Mouse (Mus musculus): ENCODE measurements around the gene Cerk.
A peak's percentile ranks its signal among the peaks of the same experiment; 100 is the strongest.
"Not testable (repeated sequence)": the region's sequence is repeated elsewhere in the genome, so short reads cannot be mapped to it uniquely, and the experiment has no call there.

The Cerk gene

GRCm38 (mm10) chr15:86110361-86111103 lies 75.4 kb downstream of the Cerk start:
- no peaks in the 10 kb centered on the region; the same call in 1 of the 2 replicates for H3K36me3 ChIP-seq (ENCODE audit: control insufficient read depth, insufficient read depth, low read length, poor library complexity, severe bottlenecking)
- no peaks in the 10 kb centered on the region for H3K27me3 ChIP-seq (ENCODE audit: control insufficient read depth, insufficient read depth, low read length, poor library complexity, severe bottlenecking)
- DNase-seq (ENCODE audit: low read depth, low spot score): peak; percentile 67

GRCm38 (mm10) chr15:86109650-86110211 lies 76.2 kb downstream of the Cerk start:
- no peaks in the 10 kb centered on the region for H3K27me3 ChIP-seq (ENCODE audit: control insufficient read depth, insufficient read depth, low read length, poor library complexity, severe bottlenecking)
- H3K36me3 ChIP-seq (ENCODE audit: control insufficient read depth, insufficient read depth, low read length, poor library complexity, severe bottlenecking): peaks cover 1% of the 10 kb centered on the region; the same call in 1 of the 2 replicates
- DNase-seq (ENCODE audit: low read depth, low spot score): no peak

- Histone ChIP-seq H3K36me3 (ENCODE audit: control insufficient read depth, insufficient read depth, low read length, poor library complexity, severe bottlenecking) (peaks cover 1% of the 10 kb centered on the region; the same call in 1 of the 2 replicates), H3K27me3 (ENCODE audit: control insufficient read depth, insufficient read depth, low read length, poor library complexity, severe bottlenecking) (no peaks in the 10 kb centered on the region)
- no peak for DNase-seq (ENCODE audit: low read depth, low spot score)
Measured at GRCm38 (mm10) chr15:86109245-86109644, 76.7 kb downstream of the Cerk start.

GRCm38 (mm10) chr15:86107831-86108471 lies 78.0 kb downstream of the Cerk start:
- no peak for DNase-seq (ENCODE audit: low read depth, low spot score)
- Histone ChIP-seq H3K36me3 (ENCODE audit: control insufficient read depth, insufficient read depth, low read length, poor library complexity, severe bottlenecking) (peaks cover 7% of the 10 kb centered on the region; the same call in 1 of the 2 replicates), H3K27me3 (ENCODE audit: control insufficient read depth, insufficient read depth, low read length, poor library complexity, severe bottlenecking) (no peaks in the 10 kb centered on the region)

- H3K36me3 ChIP-seq (ENCODE audit: control insufficient read depth, insufficient read depth, low read length, poor library complexity, severe bottlenecking): peaks cover 9% of the 10 kb centered on the region
- H3K27me3 ChIP-seq (ENCODE audit: control insufficient read depth, insufficient read depth, low read length, poor library complexity, severe bottlenecking): no peaks in the 10 kb centered on the region
- DNase-seq (ENCODE audit: low read depth, low spot score): no peak
Measured at GRCm38 (mm10) chr15:86105751-86106150, 80.2 kb downstream of the Cerk start.

- no peak for DNase-seq (ENCODE audit: low read depth, low spot score)
- H3K27me3 ChIP-seq (ENCODE audit: control insufficient read depth, insufficient read depth, low read length, poor library complexity, severe bottlenecking): no peaks in the 10 kb centered on the region
- peaks cover 9% of the 10 kb centered on the region for H3K36me3 ChIP-seq (ENCODE audit: control insufficient read depth, insufficient read depth, low read length, poor library complexity, severe bottlenecking)
Measured at GRCm38 (mm10) chr15:86105345-86105697, 80.6 kb downstream of the Cerk start.

GRCm38 (mm10) chr15:86104401-86105344 lies 81.3 kb downstream of the Cerk start:
- DNase-seq (ENCODE audit: low read depth, low spot score): no peak

GRCm38 (mm10) chr15:86102308-86102707 lies 83.6 kb downstream of the Cerk start:
- no peak for DNase-seq (ENCODE audit: low read depth, low spot score)
- Histone ChIP-seq H3K27me3 (ENCODE audit: control insufficient read depth, insufficient read depth, low read length, poor library complexity, severe bottlenecking) (no peaks in the 10 kb centered on the region), H3K36me3 (ENCODE audit: control insufficient read depth, insufficient read depth, low read length, poor library complexity, severe bottlenecking) (peaks cover 9% of the 10 kb centered on the region)

More at GRCm38 (mm10) chr15:86104401-86105344, 81.3 kb downstream of the Cerk start:
- H3K27me3 ChIP-seq (ENCODE audit: control insufficient read depth, insufficient read depth, low read length, poor library complexity, severe bottlenecking): no peaks in the 10 kb centered on the region
- H3K36me3 ChIP-seq (ENCODE audit: control insufficient read depth, insufficient read depth, low read length, poor library complexity, severe bottlenecking): peaks cover 9% of the 10 kb centered on the region

- no peak for DNase-seq (ENCODE audit: low read depth, low spot score)
- Histone ChIP-seq H3K36me3 (ENCODE audit: control insufficient read depth, insufficient read depth, low read length, poor library complexity, severe bottlenecking) (peaks cover 9% of the 10 kb centered on the region), H3K27me3 (ENCODE audit: control insufficient read depth, insufficient read depth, low read length, poor library complexity, severe bottlenecking) (no peaks in the 10 kb centered on the region)
Measured at GRCm38 (mm10) chr15:86101585-86101984, 84.4 kb downstream of the Cerk start.

GRCm38 (mm10) chr15:86097871-86098270 lies 88.1 kb downstream of the Cerk start:
- H3K27me3 ChIP-seq (ENCODE audit: control insufficient read depth, insufficient read depth, low read length, poor library complexity, severe bottlenecking): no peaks in the 10 kb centered on the region
- H3K36me3 ChIP-seq (ENCODE audit: control insufficient read depth, insufficient read depth, low read length, poor library complexity, severe bottlenecking): peaks cover 2% of the 10 kb centered on the region; the same call in 1 of the 2 replicates
- DNase-seq (ENCODE audit: low read depth, low spot score): no peak

GRCm38 (mm10) chr15:86096604-86097020 lies 89.3 kb downstream of the Cerk start:
- not testable (repeated sequence) for H3K36me3 ChIP-seq (ENCODE audit: control insufficient read depth, insufficient read depth, low read length, poor library complexity, severe bottlenecking); DNase-seq (ENCODE audit: low read depth, low spot score)

GRCm38 (mm10) chr15:86095722-86096603 lies 90.0 kb downstream of the Cerk start:
- no peak for DNase-seq (ENCODE audit: low read depth, low spot score)
- peaks cover under 1% of the 10 kb centered on the region; the same call in 1 of the 2 replicates for H3K36me3 ChIP-seq (ENCODE audit: control insufficient read depth, insufficient read depth, low read length, poor library complexity, severe bottlenecking)
- H3K27me3 ChIP-seq (ENCODE audit: control insufficient read depth, insufficient read depth, low read length, poor library complexity, severe bottlenecking): no peaks in the 10 kb centered on the region

More at GRCm38 (mm10) chr15:86096604-86097020, 89.3 kb downstream of the Cerk start:
- not testable (repeated sequence) for H3K27me3 ChIP-seq (ENCODE audit: control insufficient read depth, insufficient read depth, low read length, poor library complexity, severe bottlenecking)

- Histone ChIP-seq H3K36me3 (ENCODE audit: control insufficient read depth, insufficient read depth, low read length, poor library complexity, severe bottlenecking) (no peaks in the 10 kb centered on the region; the same call in 1 of the 2 replicates), H3K27me3 (ENCODE audit: control insufficient read depth, insufficient read depth, low read length, poor library complexity, severe bottlenecking) (no peaks in the 10 kb centered on the region)
- DNase-seq (ENCODE audit: low read depth, low spot score): peak; percentile 72
Measured at GRCm38 (mm10) chr15:86094324-86095121, 91.4 kb downstream of the Cerk start.
